Mouse (Mus musculus): ENCODE measurements at regions not wholly inside any gene's neighbourhood (a gene's known extent, or its start where the extent isn't known, plus 50 kb on each side); places are given as distances from the start of the nearest gene placed in this dataset.
A peak's percentile ranks its signal among the peaks of the same experiment; 100 is the strongest.

DNA sequence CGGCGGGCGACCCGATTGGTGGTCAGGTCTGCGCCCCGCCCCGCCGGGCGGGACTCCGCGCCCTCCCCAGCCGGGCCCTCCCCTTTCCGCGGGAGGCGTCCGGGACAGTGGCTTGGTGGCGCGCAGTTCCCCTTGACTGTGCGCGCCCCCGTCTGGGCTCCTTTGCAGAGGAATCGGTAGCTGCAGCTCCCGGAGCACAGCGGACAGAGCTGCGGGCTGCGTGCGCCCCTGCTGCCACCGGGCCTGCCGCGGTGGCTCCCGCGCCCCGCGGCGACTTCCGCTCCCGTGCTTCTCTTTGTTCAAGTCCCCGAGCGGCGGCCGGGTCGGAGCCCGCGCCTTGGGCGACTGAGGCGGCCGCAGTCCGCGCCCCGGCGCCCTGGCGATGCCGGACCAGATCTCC is 566.6 kb upstream of the Gm21863 start:
- DNase-seq = peak; percentile 62
